Mouse (Mus musculus): ENCODE measurements around the gene Arid5a. TPM values are rescaled to one million over a fixed set of nuclear protein-coding genes. Genes with fewer than 3 reads are reported as not detected.

Gene Arid5a
- polyA plus RNA-seq (2012; rRNA removed), result 2.1 and 2.4 TPM in 2 replicates

- Histone ChIP-seq H3K4me3 (ENCODE audit: control insufficient read depth, low read depth, low read length) (peak within 1 kb of the TSS; percentile 89), H3K27ac (ENCODE audit: control insufficient read depth, insufficient read depth, low read depth, low read length) (peak within 1 kb of the TSS; percentile 55; the same call in 1 of the 2 replicates), H3K36me3 (ENCODE audit: control insufficient read depth, insufficient read depth, low read length) (no peaks in the 10 kb centered on the region), H3K27me3 (ENCODE audit: control insufficient read depth, insufficient read depth, low read length) (no peaks in the 10 kb centered on the region), H3K4me1 (ENCODE audit: control insufficient read depth, insufficient read depth, low read length) (peaks cover 13% of the 10 kb centered on the region)
- no peak for TF ChIP-seq CTCF (IDR thresholded peaks at IDR 0.05; ENCODE audit: control insufficient read depth, insufficient read depth, insufficient replicate concordance, low read depth, low read length)
- TF ChIP-seq POLR2A (IDR thresholded peaks at IDR 0.05; ENCODE audit: control insufficient read depth, low read depth, low read length), result peak; percentile 99
These were observed at the start of gene Arid5a for GRCm38 (mm10) chr1:36307495-36308280. Gene Arid5a, plus strand, starts transcription at chr1:36307733.

- Histone ChIP-seq H3K4me3 (ENCODE audit: control insufficient read depth, low read depth, low read length) (no peak overlapping the region), H3K36me3 (ENCODE audit: control insufficient read depth, insufficient read depth, low read length) (no peaks in the 10 kb centered on the region), H3K27me3 (ENCODE audit: control insufficient read depth, insufficient read depth, low read length) (no peaks in the 10 kb centered on the region), H3K4me1 (ENCODE audit: control insufficient read depth, insufficient read depth, low read length) (peaks cover 9% of the 10 kb centered on the region), H3K27ac (ENCODE audit: control insufficient read depth, insufficient read depth, low read depth, low read length) (no peak overlapping the region)
- TF ChIP-seq POLR2A (IDR thresholded peaks at IDR 0.05; ENCODE audit: control insufficient read depth, low read depth, low read length) (no peak), CTCF (IDR thresholded peaks at IDR 0.05; ENCODE audit: control insufficient read depth, insufficient read depth, insufficient replicate concordance, low read depth, low read length) (no peak)
These were observed 48.9 kb upstream of the Arid5a start for GRCm38 (mm10) chr1:36258631-36259030.

GRCm38 (mm10) chr1:36259281-36259680 lies 48.3 kb upstream of the Arid5a start:
- TF ChIP-seq CTCF (IDR thresholded peaks at IDR 0.05; ENCODE audit: control insufficient read depth, insufficient read depth, insufficient replicate concordance, low read depth, low read length), result no peak
- no peak for TF ChIP-seq POLR2A (IDR thresholded peaks at IDR 0.05; ENCODE audit: control insufficient read depth, low read depth, low read length)
- H3K27me3 ChIP-seq (ENCODE audit: control insufficient read depth, insufficient read depth, low read length), result no peaks in the 10 kb centered on the region
- peaks cover 9% of the 10 kb centered on the region for H3K4me1 ChIP-seq (ENCODE audit: control insufficient read depth, insufficient read depth, low read length)
- no peak overlapping the region for H3K4me3 ChIP-seq (ENCODE audit: control insufficient read depth, low read depth, low read length)
- no peaks in the 10 kb centered on the region for H3K36me3 ChIP-seq (ENCODE audit: control insufficient read depth, insufficient read depth, low read length)
- no peak overlapping the region for H3K27ac ChIP-seq (ENCODE audit: control insufficient read depth, insufficient read depth, low read depth, low read length)

- Histone ChIP-seq H3K27me3 (ENCODE audit: control insufficient read depth, insufficient read depth, low read length) (no peaks in the 10 kb centered on the region), H3K4me1 (ENCODE audit: control insufficient read depth, insufficient read depth, low read length) (0 out of 2 replicates have a peak, but pooled peaks cover 2% of the 10 kb centered on the region), H3K36me3 (ENCODE audit: control insufficient read depth, insufficient read depth, low read length) (no peaks in the 10 kb centered on the region), H3K27ac (ENCODE audit: control insufficient read depth, insufficient read depth, low read depth, low read length) (no peak overlapping the region), H3K4me3 (ENCODE audit: control insufficient read depth, low read depth, low read length) (no peak overlapping the region)
- TF ChIP-seq CTCF (IDR thresholded peaks at IDR 0.05; ENCODE audit: control insufficient read depth, insufficient read depth, insufficient replicate concordance, low read depth, low read length) (no peak), POLR2A (IDR thresholded peaks at IDR 0.05; ENCODE audit: control insufficient read depth, low read depth, low read length) (no peak)
These were observed 47.1 kb upstream of the Arid5a start for GRCm38 (mm10) chr1:36260418-36260817.

DNA sequence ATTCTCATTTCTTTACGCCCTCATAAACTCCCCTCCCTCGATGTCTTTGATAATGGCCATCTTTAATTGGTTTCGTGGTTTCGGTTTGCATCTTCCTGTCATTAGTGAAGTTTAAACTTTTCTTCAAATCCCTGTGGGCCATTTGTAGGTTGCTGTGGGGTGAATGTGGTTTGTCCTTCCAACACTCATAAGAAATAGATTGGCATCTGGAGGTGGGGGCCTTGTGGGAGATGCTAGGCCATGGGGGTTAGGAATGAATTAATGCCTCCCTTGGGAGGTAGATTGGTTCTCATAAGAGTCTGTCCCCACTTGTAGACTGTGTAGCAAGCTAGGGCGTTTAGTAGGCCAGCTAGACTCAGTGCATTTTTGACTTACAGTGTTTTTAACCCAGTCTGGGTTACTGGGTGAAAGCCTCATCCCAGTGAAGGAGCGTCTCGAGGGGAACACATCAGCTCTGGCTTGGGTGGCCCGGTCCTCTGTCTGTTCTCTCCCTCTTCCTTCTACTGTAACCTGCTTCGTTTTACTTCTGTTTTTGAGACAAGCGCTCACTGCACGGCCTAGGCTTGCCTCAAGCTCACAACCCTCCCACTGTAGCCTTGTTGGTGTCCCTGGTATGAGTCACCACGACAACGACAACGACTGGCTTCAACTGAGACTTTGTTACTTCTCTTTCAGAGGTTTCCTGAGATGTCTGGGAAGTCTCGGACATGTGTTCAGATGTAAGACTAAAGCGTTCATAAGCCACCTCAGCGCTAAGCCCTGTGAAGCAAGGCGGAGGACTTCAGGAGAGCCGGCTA lies 45.6 kb upstream of the Arid5a start:
- Histone ChIP-seq H3K4me3 (ENCODE audit: control insufficient read depth, low read depth, low read length) (no peak overlapping the region), H3K27ac (ENCODE audit: control insufficient read depth, insufficient read depth, low read depth, low read length) (no peak overlapping the region), H3K4me1 (ENCODE audit: control insufficient read depth, insufficient read depth, low read length) (no peaks in the 10 kb centered on the region), H3K36me3 (ENCODE audit: control insufficient read depth, insufficient read depth, low read length) (no peaks in the 10 kb centered on the region), H3K27me3 (ENCODE audit: control insufficient read depth, insufficient read depth, low read length) (no peaks in the 10 kb centered on the region)
- no peak for TF ChIP-seq CTCF (IDR thresholded peaks at IDR 0.05; ENCODE audit: control insufficient read depth, insufficient read depth, insufficient replicate concordance, low read depth, low read length)
- no peak for TF ChIP-seq POLR2A (IDR thresholded peaks at IDR 0.05; ENCODE audit: control insufficient read depth, low read depth, low read length)

- Histone ChIP-seq H3K36me3 (ENCODE audit: control insufficient read depth, insufficient read depth, low read length) (no peaks in the 10 kb centered on the region), H3K4me1 (ENCODE audit: control insufficient read depth, insufficient read depth, low read length) (peaks cover 3% of the 10 kb centered on the region), H3K4me3 (ENCODE audit: control insufficient read depth, low read depth, low read length) (no peak overlapping the region), H3K27ac (ENCODE audit: control insufficient read depth, insufficient read depth, low read depth, low read length) (no peak overlapping the region), H3K27me3 (ENCODE audit: control insufficient read depth, insufficient read depth, low read length) (no peaks in the 10 kb centered on the region)
- TF ChIP-seq CTCF (IDR thresholded peaks at IDR 0.05; ENCODE audit: control insufficient read depth, insufficient read depth, insufficient replicate concordance, low read depth, low read length) (no peak), POLR2A (IDR thresholded peaks at IDR 0.05; ENCODE audit: control insufficient read depth, low read depth, low read length) (no peak)
These were observed 43.6 kb upstream of the Arid5a start for GRCm38 (mm10) chr1:36263833-36264488.

DNA sequence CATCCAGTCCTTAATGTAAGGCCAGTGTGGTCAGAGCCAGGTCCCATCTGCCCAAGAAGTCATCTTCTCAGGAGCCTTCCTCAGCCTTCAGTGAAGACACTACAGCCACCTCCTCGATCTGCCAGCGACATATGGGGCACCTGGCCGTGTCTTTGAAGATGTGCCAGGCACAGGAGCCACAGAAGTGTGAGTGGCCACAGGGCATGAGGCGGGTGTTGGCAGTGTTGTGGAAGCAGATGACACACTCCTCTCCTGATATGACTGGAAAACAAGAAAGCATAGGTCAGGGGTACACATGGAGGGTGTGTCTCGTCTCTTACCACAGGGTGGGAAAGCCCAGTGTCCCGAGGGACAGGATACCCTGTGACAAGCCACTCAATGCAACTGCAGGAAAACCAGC lies 41.2 kb upstream of the Arid5a start:
- no peaks in the 10 kb centered on the region for H3K36me3 ChIP-seq (ENCODE audit: control insufficient read depth, insufficient read depth, low read length)
- H3K27ac ChIP-seq (ENCODE audit: control insufficient read depth, insufficient read depth, low read depth, low read length), result no peak overlapping the region
- H3K4me1 ChIP-seq (ENCODE audit: control insufficient read depth, insufficient read depth, low read length), result peaks cover 7% of the 10 kb centered on the region
- H3K4me3 ChIP-seq (ENCODE audit: control insufficient read depth, low read depth, low read length), result no peak overlapping the region
- H3K27me3 ChIP-seq (ENCODE audit: control insufficient read depth, insufficient read depth, low read length), result no peaks in the 10 kb centered on the region
- TF ChIP-seq POLR2A (IDR thresholded peaks at IDR 0.05; ENCODE audit: control insufficient read depth, low read depth, low read length), result no peak
